Mouse (Mus musculus) adrenal gland, postnatal 25 days (tissue): ENCODE data around the gene Tacc2. TPM values are rescaled to one million over a fixed set of nuclear protein-coding genes. Genes with fewer than 3 reads are reported as not detected.

Experiments
- DNase-seq: peaks from one replicate; pipeline ENCODE4 v3.0.0; 2021; ENCODE audit warnings: mixed read lengths
- total RNA-seq: library from RNA; stranded (reverse); gene quantifications from 2 replicates; pipeline ENCODE4 v1.2.3, GENCODE M21; 2021

Gene Tacc2
- total RNA-seq, 1 experiment from 2014 or later: 46.6 TPM

DNA sequence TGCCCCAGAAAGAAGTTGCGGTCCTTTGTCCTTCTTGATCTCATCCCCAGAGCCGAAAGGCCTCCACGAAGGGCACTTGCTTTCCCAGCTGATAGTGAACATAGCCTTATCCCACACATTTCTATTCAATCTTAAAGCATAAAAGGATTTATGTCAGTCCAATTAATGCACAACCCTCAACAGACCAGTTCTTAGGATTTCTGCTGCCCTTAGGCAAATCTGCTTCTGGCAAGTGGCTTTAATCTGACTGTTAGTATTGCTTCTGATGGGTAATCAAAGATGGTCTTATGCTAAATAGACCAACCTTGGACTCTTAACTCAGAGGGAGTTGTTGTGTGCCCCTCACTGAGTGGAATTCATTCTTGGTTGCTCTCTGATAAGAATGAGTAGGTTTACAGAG is 40.4 kb downstream of the Tacc2 start:
- DNase-seq: no peak

DNA sequence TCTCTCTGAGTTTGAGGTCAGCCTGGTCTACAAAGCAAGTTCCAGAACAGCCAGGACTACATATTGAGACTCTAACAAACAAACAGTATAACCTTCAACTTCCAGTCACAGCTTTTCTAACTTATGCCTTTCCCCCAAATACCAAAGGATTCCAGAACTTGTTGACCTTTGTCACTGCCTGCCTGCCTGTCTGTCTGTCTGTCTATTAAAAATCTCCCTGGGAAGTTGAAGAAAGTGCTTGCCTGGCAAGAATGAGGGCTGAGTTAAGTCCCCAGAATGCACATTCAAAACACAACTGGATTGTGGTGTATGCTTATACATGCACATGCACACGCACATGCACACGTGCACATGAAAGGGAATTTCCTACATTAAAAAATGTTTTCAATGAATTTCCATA is 43.8 kb downstream of the Tacc2 start:
- no peak for DNase-seq

DNA sequence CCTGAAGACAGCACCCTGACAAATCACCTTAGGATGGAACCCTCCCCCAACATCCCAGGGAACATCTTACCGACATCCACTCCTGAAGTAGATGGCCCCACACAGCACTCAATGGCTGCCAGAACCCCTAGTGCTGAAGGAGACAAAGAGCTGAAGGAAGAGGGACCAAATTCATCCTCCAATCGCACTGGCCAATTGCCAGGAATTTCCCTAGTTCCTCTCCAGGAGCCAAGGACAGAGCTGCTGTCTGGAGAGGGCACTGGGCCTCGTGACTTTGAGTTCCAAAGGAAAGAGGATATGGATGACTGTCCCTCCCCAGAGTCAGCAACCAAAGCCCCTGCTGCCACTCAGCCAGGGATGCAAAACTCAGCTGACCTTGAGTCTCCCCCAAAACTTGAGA is 44.7 kb downstream of the Tacc2 start:
- DNase-seq: peak; percentile 26

DNA sequence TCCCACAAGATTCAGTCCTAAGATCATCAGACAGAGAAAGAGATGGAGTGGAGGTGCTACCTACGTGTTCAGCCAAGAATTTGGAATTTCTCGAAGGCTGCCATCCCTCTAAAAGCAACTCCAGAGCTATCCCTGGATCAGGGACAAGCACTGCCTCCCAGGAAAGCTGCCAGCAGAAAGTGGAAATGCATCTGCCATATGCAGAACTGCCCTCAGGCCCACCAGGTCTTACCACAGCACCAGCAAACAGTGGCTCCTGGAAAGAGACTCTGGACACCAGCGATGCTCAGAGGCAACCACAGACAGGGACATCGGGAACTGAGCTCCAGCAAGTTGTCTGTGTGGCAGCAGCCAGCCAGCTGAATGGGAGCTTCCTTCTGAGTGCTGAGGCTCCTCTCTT is 45.1 kb downstream of the Tacc2 start:
- DNase-seq: no peak

DNA sequence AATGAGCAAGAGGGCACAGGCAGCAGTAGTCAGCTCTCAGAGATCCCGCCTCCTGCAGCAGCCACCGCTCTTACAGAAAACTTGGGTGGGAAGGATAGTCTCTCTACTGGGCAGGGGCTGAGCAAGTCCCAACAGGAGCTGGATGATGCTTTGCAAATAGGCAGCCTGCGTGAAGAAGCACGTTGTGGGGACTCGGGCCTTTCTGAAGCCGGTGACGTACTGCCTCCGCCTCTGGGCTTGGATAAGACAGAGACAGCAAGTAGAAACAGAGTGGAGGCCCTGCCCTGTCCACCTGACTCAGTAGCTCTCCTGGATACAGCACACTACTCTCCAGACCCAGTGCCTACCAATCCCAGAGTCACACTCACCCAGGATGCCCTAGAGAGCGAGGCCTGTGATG is 47.1 kb downstream of the Tacc2 start:
- DNase-seq: no peak

DNA sequence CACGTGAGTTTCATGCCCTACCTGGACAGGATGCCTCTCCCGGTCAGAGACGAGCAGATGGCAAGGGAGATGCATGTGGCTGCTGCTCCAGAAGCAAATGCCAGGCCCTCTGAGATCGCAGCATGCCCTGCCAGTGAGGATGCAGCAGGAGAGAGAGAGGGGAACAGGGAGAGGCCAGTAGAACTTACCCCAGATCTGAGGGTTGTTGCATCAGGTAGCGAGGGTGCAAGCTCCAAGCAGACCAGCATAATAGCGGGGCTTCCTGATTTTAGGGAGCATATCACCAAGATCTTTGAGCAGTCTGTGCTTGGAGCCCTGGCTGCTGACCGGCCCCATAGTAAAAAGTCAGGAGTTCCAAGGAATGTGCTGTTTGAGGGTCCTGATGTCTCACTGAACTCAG is 48.1 kb downstream of the Tacc2 start:
- no peak for DNase-seq

DNA sequence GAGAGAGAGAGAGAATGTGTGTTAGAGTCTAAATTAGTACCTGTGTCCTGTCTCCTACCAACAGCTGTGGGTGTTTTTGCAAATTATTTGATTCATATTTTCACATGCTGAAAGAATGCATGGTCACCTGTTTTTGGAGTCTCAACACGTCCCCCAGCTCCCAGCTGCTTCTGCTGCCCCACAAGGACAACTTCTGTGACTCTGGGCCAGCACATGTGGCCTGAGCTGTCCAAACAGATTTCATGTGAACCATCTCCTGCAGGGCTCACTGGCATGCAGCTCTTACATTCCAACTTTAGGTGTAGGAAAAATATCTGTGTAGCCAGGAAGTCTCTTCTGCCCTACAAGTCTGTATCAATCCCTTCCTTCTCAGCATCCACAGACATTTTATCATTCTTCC is 51.4 kb downstream of the Tacc2 start:
- DNase-seq: no peak

DNA sequence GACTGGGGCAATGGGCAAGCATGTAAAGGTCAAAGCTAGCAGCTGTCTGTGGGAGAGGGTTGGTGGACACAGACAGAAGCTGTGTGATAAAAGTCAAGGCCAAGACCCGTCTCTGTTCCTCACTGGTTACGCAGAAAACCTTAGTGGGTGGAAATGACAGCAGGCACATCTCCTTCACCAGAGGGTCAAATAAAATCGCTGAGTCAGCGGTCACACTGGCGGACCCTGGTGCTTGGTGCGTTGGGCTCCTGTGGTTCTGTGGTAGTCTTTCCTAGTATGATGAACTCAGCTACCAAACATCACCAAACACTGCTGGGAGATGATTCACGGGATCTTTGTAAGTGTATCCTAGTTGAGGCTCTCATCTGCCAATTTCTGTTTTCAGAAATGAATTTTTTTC is 52.8 kb downstream of the Tacc2 start:
- DNase-seq: no peak

DNA sequence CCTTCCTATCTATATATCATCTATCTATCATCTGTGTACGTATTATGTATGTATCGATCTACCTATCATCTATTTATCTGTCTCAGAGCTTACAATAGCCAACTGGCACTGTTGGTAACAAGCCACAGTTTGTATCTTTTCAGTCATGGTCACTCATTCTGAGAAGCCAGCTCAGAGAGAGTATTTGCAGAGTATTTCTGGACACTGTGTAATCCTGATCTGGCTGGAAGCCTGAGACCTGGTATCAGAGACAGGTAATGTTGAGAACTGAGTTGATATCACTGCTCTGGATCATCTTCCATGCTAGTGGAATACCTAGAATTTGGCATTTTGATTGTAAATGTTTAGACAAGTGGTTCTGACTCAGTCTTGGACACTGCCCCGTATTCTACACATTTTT is 53.7 kb downstream of the Tacc2 start:
- no peak for DNase-seq

DNA sequence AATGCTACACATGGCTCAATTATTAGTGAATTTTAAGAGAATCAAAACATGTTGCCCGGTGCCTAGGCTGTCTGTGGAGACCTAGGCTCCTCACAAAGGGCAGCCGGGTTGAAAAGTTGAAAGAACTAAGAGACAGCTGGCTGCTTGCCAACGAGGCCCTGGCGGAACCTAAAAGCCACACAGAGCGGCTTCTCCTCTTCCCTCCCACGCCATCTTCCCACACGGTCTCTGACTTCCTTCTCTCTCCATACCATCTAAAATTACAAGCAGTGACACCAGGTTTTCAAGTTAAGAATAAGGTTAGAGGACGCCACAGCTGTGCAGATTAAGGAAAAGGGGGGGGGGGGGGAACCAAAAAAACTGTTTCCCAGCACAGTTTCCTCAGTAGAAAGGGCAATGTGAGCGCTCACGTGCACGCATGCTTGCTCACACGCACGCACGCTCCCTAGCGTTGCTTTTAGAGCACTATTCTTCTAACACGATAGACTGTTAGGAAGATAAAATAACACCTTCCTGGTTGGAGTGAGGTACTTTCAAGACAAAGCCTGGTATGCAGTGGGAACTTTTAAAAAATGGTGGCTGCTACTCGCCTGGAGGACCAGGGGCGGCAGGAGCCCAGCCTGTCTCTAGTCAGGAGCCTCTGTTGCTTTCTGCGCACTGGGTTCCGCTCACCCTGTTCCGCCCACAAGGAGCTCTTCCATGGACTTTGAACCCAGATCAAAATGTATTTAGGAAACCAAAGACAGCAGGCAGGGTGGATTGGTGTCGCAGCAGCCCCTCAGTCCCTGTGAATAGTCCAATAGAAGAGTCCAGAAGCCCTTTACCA is 54.5 kb downstream of the Tacc2 start:
- peak; percentile 60 for DNase-seq

DNA sequence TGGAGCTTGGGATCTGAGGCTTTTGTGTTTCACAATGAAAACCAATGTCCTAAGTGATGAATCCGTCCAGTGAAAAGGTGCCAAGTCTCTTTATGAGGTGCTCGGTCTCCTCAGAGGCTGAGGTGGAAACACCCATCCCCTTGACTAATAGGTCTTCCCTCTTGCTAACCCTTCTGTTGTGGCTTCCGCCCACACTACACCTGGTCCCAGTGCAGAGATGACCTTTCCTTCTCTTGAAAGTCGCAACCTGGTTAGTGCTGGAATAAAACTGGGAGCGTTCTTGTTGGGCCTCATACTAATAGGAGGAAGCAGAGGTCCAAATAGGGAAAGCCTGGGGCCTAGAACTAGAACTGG is 55.1 kb downstream of the Tacc2 start:
- no peak for DNase-seq

DNA sequence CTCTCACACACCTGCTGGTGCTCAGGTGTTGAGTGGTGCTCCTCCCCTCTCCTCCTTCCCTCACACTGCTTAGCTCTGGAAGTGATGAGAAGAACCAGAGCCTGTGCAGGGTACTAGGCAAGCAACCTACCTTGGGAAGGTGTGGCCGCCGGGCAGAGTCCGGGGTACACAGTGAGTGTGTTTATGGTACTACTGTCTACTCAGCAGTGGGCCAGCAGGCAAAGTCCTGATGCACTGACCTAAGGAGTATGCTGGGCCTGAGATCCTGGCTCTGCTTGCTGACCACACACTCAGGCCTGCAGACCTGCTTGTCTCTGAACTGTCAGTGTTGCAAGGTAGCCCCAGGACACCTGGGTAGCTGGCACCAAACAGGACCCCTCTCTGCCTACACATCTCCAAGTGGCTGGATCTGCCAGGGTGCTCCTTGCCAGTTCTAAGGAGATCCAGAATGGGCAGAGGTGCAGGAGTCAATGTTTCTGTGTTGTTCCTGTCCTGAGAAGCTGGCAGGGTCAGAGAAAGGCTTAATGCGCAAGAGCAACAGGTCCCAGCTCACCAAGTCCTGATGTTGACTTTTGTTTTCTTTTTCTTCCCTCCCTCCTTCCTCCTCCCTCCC is 57.1 kb downstream of the Tacc2 start:
- no peak for DNase-seq

DNA sequence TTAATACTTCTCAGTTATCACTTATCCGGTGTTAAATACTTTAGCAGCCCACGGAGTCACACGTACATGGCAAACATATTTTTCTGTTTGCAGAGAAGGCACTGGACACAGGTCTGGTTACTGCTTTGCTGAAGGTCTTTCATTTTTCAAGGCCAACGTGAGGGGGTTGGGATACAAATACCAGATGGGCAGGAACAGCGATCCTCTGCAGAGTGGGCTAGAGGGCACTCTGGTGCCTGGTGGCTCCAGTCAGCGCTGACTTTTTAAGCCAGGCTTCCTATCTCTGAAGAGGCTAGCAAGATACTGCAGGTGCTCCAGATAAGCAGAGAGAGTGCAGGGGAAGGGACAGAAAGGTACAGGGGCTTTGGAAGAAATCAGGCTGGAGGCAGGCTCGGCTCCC is 58.0 kb downstream of the Tacc2 start:
- DNase-seq: no peak

DNA sequence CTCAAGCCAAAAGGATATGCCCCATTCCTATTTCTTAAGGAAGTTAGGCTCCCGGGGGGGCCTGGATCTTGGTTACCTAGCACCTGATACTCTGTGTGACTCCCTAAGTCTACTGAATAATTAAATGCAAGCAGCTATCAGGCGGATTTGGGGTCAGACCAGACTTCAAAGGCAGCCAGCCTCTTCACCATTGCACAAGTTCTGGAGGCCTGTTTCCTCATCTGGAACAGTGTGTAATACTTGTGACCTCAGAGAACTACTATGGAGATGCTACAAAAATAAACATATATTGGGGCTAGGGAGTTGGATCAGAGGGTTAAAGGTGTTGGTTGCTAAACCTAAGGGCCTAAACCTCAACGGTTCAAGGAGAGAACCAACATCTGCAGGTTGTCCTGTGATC is 59.0 kb downstream of the Tacc2 start:
- no peak for DNase-seq

DNA sequence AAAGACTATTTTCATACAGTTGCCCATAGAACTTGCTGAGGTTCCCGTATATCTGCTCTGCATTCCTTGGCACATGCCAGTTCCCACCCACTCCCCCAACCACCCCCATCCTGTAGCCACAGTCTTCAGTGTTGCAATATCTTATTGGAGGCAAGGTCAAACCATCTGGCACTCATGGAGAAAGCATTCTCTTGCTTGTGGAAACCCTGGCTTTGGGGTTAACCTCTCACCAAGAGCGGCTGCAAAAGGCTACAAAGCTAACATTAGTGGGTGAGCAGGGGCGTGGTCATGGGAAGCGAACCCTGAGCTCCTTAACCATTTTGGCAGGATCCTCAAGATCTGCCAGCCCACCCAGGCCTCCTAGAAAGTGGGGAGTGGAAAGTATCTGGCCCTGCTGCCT is 59.7 kb downstream of the Tacc2 start:
- DNase-seq: no peak

DNA sequence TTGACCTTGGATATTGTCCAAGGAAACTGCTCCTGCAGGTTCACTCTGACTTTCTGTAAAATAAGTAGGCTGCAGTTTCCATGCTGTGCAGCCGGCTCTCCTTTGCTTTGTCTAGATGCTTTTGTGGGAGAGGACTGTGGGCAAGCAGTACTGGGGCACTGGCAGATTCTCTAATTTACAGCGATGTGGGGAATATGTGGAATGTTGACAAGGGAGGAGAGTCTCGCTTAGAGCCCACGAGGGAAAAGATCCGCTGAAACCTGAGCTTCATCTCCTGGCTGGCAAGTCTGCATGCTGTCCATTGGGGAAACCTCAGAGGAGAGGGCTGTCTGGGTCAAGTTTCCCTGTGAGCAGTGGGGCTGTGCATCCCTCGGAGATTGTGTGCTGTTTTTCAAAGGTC is 60.6 kb downstream of the Tacc2 start:
- DNase-seq: no peak

DNA sequence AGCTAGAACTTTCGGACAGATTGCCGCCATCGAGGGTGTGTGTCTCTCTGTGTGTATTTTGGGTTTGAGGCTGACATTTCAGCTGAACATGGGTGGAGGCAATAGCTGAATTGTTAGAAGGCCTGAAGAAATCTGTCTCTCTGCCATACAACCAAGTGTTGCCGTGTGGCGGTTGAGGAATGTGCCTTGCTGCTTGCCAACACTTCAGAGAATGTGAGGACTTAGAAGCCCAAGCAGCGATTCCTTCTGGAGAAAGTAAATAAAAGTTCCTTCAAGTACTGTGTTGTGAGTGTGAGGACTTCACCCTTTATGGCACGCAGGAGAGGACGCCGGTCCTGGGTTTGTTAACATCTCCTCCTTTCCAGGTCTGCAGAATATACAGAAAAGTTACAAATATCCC is 63.4 kb downstream of the Tacc2 start:
- DNase-seq: no peak

DNA sequence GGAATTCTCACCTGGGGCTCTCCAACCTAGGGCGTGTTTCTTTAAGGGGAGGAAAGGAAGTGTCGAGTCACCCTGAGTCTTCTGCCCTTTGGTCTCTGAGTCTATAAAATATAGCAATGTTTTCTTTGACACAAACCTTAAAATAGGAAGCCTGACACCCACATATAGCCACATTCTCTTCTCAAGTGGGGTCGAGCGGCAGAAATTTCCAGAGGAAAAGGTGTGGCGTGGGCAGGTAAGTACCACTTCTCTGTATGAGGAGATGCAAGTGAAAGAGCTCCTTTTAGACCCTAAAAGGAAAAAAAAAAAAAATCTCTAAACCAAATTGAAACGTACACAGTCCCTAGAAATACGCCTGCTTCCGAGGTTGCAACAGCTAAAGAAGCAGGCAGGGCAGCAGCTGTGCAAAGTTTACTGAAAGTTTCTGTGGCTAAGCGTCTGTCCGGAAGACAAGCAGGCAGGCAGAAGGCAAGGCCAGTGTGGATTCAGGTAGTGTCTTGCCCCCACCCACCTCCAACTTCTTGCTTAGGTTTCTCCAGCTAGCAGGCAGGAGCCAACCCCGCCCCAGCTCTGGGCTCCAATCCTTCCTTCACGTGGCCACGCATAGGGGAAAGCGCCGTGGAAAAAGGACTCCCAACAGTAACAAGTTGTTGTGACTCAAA is 68.2 kb downstream of the Tacc2 start:
- no peak for DNase-seq

DNA sequence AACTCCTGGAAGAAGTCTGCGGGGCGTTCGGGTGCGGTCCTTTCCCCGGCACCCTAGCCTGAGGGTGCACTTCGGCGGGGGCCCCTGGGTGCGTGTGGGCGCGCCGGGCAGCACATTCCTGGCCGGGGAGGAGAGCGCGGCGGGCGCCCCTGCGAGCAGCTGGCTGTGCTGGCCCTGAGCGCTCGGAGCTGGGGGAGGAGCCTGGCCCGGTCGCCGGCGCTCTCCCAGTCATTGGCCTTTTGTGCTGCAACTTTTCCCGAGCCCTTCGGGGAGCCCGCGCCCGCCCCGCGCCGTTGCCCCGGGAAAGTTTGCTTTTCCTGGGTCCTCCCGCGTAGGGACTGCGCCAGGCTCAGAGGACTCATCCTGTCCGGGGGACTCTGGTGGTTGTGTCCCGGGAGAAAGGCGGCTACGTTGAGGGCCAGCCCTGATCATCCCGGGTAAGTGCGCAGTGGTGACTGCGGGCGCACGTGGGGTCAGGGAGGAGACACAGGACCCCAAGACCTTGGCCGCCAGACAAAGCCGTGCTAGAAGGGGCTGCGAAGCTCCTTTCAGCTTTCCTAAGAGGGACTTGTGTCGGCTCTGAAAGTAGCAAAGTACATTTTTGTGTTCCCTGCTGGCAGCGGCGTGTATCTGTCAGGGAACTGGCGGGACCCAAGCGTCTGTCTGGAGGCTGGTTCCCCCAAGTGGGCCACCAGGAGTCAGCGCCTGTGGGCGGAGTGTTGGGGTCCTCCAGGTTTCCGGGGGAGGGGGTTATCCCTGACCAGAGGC is 68.9 kb downstream of the Tacc2 start:
- DNase-seq: peak; percentile 83

DNA sequence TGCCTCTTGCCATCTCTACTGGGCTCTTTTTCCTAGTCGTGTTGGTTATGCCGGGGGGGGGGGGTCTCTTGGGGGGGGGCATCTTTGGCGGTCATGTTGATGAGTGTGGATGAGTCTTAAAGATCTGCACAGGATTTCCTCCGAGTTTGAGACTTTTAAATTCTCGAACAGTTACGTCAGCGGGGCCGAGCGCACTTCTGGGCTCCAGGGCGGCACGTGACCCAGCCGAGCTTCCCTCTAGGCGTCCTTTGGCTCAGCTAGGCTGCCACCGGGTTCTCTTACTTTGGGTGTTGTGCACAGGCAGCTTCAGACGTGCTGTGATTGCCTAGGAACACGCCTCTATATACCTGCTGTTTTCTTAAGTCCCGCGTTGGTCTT is 69.5 kb downstream of the Tacc2 start:
- DNase-seq: peak; percentile 82

DNA sequence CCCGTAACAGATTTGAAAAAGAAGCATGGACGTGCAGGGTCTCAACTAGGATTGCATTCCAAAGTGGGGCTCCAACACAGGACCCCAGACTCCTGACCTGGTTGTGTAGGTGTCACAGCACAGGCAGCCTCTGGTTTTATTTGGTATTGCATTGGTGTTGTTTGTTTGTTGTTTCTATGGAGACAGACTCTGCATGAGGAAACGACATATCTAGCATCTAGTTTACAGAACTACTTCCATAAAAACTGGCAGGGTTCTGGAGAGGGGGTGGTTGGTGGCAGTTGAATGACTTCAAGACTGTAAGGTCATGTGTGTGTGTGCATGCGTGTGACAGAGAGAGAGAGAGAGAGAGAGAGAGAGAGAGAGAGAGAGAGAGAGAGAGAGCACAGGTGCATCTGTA is 70.8 kb downstream of the Tacc2 start:
- no peak for DNase-seq

DNA sequence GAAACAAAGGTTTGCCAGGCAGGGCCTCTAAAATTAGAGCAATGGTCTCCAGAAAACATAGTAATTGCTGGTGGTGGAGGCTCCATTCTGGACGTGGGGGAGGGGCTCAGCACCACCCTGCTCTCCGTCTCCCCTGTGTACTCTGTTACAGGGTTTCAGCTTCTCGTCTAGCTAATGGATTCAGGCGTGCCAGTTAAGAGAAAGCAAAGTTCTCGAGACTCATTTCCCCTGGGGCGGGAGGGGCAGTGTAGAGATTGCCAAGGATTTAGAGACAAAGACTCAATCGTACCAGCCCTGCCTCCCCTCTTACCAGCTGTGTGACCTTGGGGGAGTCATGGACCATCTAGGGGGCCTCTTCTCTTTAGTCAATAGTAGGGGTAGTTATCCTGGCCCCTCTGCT is 72.0 kb downstream of the Tacc2 start:
- DNase-seq: no peak

DNA sequence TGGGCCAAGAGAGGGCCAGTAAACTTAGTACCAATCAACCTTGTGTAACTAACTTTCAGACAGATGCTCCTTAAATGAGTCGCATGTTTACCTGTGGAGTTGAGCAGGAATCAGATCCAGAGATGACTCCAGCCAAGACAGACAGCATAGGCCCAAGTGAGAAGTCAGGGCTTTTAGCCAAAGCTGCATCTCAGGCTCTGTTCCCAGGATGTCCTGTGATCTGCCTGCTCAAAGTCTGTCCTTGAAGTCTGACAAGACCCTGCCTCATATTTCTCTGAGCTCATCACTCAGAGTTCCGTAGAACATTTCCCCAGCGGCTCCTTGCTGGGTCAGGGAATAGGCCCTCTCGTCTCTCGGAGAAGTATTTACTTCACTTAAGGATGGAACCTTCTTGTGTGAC is 73.4 kb downstream of the Tacc2 start:
- no peak for DNase-seq
